Mouse (Mus musculus): ENCODE results near the gene Tecr.

Gene Tecr

GRCm38 (mm10) chr8:83535736-83536135, 72.0 kb downstream of the Tecr start, which contains the start of gene Olfr370:
Gene Olfr370 (plus strand): TSS chr8:83535780.
- DNase-seq, result no peak

GRCm38 (mm10) chr8:83534802-83535201, 73.0 kb downstream of the Tecr start:
- no peak for DNase-seq

Data from lung, adult 18-20 months (tissue).